Mouse (Mus musculus) G1E (cell line): ENCODE data around the gene Ing1. TPM values are rescaled to one million over a fixed set of nuclear protein-coding genes. Genes with fewer than 3 reads are reported as not detected.
A peak's percentile ranks its signal among the peaks of the same experiment; 100 is the strongest.

ENCODE experiments used
- ATAC-seq: 2 replicates; pipeline ENCODE4 v1.8.0; 2016; ENCODE audit warnings: mild to moderate bottlenecking; ENCODE audit not compliant: insufficient number of reproducible peaks, poor library complexity, low FRiP score, severe bottlenecking; ENCODE audit errors: extremely low read depth
- DNase-seq: peaks from one replicate; pipeline ENCODE4 v3.0.0; 2012; ENCODE audit warnings: low spot score
- H3K27me3 ChIP-seq: 2 replicates; pipeline ENCODE4 v1.6.1; 2012; ENCODE audit warnings: mild to moderate bottlenecking, low read length, inconsistent platforms; ENCODE audit not compliant: insufficient read depth
- H3K36me3 ChIP-seq: replicated peaks from 2 replicates; pipeline ENCODE3; 2012; ENCODE audit warnings: mild to moderate bottlenecking, inconsistent platforms
- H3K4me1 ChIP-seq: 2 replicates; pipeline ENCODE4 v1.6.1; 2012; ENCODE audit warnings: low read depth, low read length, inconsistent platforms, mixed read lengths; ENCODE audit not compliant: insufficient read depth
- H3K4me3 ChIP-seq: 2 replicates; pipeline ENCODE4 v1.5.1; 2012; ENCODE audit warnings: low read depth, mild to moderate bottlenecking, inconsistent platforms, low read length, moderate library complexity, mixed read lengths
- H3K9me3 ChIP-seq: replicated peaks from 2 replicates; pipeline ENCODE4 v1.6.1; 2012; ENCODE audit warnings: inconsistent platforms
- CTCF ChIP-seq: IDR thresholded peaks from 2 replicates; pipeline ENCODE4 v1.5.1; 2012; ENCODE audit warnings: low read depth, low read length, inconsistent platforms, mixed read lengths
- GATA1 ChIP-seq: IDR thresholded peaks from 2 replicates; pipeline ENCODE4 v1.6.1; 2012; ENCODE audit warnings: borderline replicate concordance, low read length, inconsistent platforms, mixed read lengths
- GATA2 ChIP-seq: IDR thresholded peaks from 2 replicates; pipeline ENCODE4 v1.6.1; 2012; ENCODE audit warnings: low read depth, low read length, inconsistent platforms, borderline replicate concordance
- POLR2AphosphoS5 ChIP-seq: IDR thresholded peaks from 2 replicates; pipeline ENCODE4 v1.6.1; 2012; ENCODE audit warnings: low read depth, low read length, inconsistent platforms; ENCODE audit not compliant: insufficient replicate concordance
- TAL1 ChIP-seq: conservative IDR thresholded peaks from 2 replicates; pipeline ENCODE4 v1.6.1; 2012; ENCODE audit warnings: low read depth, low read length, inconsistent platforms, mixed read lengths
- polyA plus RNA-seq: library from polyadenylated mRNA; stranded (reverse); fragments of >175 nt; gene quantifications from 2 replicates; pipeline ENCODE4 v1.2.3, GENCODE M21; 2012
- total RNA-seq, 2 experiments: library from RNA; stranded (forward) in 1 of 2; stranded (reverse) in 1 of 2; fragments of 200-1000 nt in 1 of 2; fragments of >200 nt in 1 of 2; fragmentation: Nextera tagmentation in 1 of 2; gene quantifications; 2 replicates each; pipeline ENCODE4 v1.2.3; 2014 to 2017

Gene Ing1
- total and polyA plus RNA-seq, 3 experiments = 29.7 to 61.5 (median 45.2) TPM

DNA sequence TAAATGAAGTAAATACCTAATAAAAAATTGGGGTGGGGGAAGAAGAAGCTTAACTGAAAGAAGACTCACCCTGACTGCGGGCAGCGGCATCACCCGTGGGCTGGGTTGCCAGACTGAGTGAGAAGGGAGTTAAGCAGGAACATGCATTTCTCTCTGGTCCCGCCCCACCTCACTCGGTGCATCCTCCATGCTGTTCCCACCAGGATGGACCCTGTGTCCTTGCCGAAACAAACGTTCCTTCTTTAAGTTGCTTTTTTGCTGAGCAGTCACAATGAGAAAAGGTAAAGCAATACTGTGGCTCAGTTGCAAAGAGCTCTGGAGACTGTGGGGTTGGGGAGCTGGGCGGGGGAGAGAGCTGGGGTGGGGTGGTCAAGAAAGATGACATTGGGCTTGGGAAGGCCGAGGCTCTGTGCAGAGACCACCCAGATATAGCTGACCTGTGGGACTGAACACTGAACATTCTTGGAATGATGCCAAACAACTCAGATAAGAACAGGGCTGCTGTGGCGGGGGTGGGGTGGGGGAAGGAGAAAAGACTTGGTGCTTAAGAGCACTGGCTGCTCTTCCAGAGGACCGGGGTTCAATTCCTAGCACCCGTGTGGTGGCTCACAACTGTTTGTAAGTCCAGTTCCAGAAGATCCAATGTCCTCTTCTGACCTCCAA lies 38.0 kb downstream of the Ing1 start:
- no peak for ATAC-seq

GRCm38 (mm10) chr8:11600301-11600951 lies 45.1 kb downstream of the Ing1 start:
- H3K4me1 ChIP-seq = peaks cover 7% of the 10 kb centered on the region
- TF ChIP-seq TAL1 (no peak), CTCF (no peak), GATA1 (no peak), GATA2 (no peak), POLR2AphosphoS5 (no peak)
- DNase-seq = no peak
- no peak for ATAC-seq
- H3K9me3 ChIP-seq = peaks cover 7% of the 10 kb centered on the region
- H3K4me3 ChIP-seq = no peak overlapping the region
- peaks cover 29% of the 10 kb centered on the region for H3K27me3 ChIP-seq
- peaks cover 15% of the 10 kb centered on the region for H3K36me3 ChIP-seq

More for the DNA sequence above, 38.0 kb downstream of the Ing1 start:
- TF ChIP-seq GATA2 (no peak), TAL1 (no peak), POLR2AphosphoS5 (no peak), CTCF (no peak)
- peaks cover 58% of the 10 kb centered on the region for H3K27me3 ChIP-seq
- no peaks in the 10 kb centered on the region for H3K36me3 ChIP-seq
- no peak for DNase-seq
- H3K4me1 ChIP-seq = peaks cover 5% of the 10 kb centered on the region; the same call in 1 of the 2 replicates
- no peak overlapping the region for H3K4me3 ChIP-seq
- peaks cover 4% of the 10 kb centered on the region; the same call in 1 of the 2 replicates for H3K9me3 ChIP-seq

DNA sequence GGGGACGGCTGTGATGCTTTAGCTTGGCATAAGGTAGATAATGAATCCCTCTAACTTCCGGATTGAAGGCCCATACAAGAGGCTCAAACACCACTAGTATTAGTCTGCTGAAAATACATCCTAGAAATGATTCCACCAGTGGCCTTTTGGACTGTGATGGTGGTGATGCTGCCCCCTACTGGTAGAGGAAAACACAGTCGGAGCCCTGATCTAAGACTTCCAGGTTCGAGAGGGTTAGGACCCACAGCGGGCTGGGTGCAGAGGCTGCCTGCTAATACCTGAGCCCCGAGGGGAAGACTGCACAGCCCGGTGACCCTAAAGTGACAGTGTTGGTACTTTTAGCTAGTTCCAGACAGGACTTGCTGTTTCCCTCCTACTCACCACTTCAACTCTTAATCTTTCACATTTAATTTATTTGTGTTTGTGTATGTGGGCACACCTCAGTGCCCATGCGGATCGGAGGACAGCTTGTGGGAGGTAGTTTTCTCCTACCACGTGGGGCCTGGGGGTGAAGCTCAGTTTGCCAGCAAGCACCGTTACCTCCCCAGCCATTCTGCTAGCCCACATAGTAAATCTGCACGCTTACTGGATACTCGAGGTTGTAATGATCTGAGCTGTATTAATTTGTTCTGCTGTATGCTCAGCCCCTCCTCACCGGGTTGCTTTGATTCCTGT lies 46.8 kb downstream of the Ing1 start:
- Histone ChIP-seq H3K9me3 (peaks cover 11% of the 10 kb centered on the region), H3K4me1 (peaks cover 7% of the 10 kb centered on the region), H3K4me3 (no peak overlapping the region), H3K36me3 (peaks cover 21% of the 10 kb centered on the region), H3K27me3 (peaks cover 16% of the 10 kb centered on the region)
- ATAC-seq (peak; percentile 4; the same call in 1 of the 2 replicates), DNase-seq (peak; percentile 53)
- TF ChIP-seq CTCF (peak; percentile 54), GATA1 (no peak), TAL1 (no peak), POLR2AphosphoS5 (no peak)

DNA sequence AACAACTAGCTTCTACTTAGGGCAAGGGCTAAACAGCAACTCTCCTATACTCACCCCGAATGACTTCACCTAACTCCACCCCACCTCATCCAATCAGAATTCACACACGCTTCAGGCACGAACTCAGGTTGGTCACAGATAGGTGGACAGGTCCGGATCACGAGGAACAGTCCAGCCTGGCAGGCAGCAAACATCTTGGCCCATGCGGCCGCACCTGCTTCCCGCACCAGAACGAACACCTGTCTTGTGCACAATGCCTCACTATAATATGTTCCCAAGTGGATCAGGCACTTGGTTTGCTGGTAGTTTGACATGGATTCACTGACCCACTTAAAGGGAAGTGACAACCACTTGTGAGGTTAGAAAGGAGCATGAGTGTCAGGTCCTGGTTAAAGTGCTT lies 53.5 kb downstream of the Ing1 start:
- Histone ChIP-seq H3K4me1 (0 out of 2 replicates have a peak, but pooled peaks cover 2% of the 10 kb centered on the region), H3K36me3 (peaks cover 78% of the 10 kb centered on the region), H3K4me3 (no peak overlapping the region), H3K27me3 (no peaks in the 10 kb centered on the region), H3K9me3 (peaks cover 38% of the 10 kb centered on the region)
- ATAC-seq = no peak
- no peak for DNase-seq
- no peak for TF ChIP-seq CTCF
- TF ChIP-seq POLR2AphosphoS5 = no peak
- TF ChIP-seq TAL1 = no peak
- TF ChIP-seq GATA1 = no peak
- no peak for TF ChIP-seq GATA2

Other genes starting within 250 kb of the Ing1 start
- gene Col4a2, start 242.8 kb upstream of the Ing1 start, total RNA-seq (2014; fragmentation: Nextera tagmentation) = not detected in 2 replicates
- gene Col4a2, start 242.8 kb upstream of the Ing1 start, total RNA-seq (2017) = 0.05 and 0.06 TPM in 2 replicates
- gene Col4a2, start 242.8 kb upstream of the Ing1 start, polyA plus RNA-seq = not detected in 2 replicates
- not detected in 2 replicates for gene Col4a1, start 242.7 kb upstream of the Ing1 start, total RNA-seq (2014; fragmentation: Nextera tagmentation)
- gene Col4a1, start 242.7 kb upstream of the Ing1 start, total RNA-seq (2017) = 0.05 TPM in 1 of 2 replicates, not detected in the other
- gene Col4a1, start 242.7 kb upstream of the Ing1 start, polyA plus RNA-seq = not detected in 2 replicates
- gene Rab20, start 76.9 kb upstream of the Ing1 start, total RNA-seq (2014; fragmentation: Nextera tagmentation) = not detected in 2 replicates
- gene Rab20, start 76.9 kb upstream of the Ing1 start, total RNA-seq (2017) = not detected in 2 replicates
- gene Rab20, start 76.9 kb upstream of the Ing1 start, polyA plus RNA-seq = not detected in 2 replicates
- gene Naxd, start 58.1 kb upstream of the Ing1 start, total RNA-seq (2014; fragmentation: Nextera tagmentation) = 63.0 and 78.6 TPM in 2 replicates
- 56.3 and 65.8 TPM in 2 replicates for gene Naxd, start 58.1 kb upstream of the Ing1 start, total RNA-seq (2017)
- gene Naxd, start 58.1 kb upstream of the Ing1 start, polyA plus RNA-seq = 38.2 and 46.5 TPM in 2 replicates
- 25.7 and 31.8 TPM in 2 replicates for gene Cars2, start 4.8 kb upstream of the Ing1 start, total RNA-seq (2014; fragmentation: Nextera tagmentation)
- 47.4 and 57.9 TPM in 2 replicates for gene Cars2, start 4.8 kb upstream of the Ing1 start, total RNA-seq (2017)
- gene Cars2, start 4.8 kb upstream of the Ing1 start, polyA plus RNA-seq = 34.7 and 53.4 TPM in 2 replicates
- gene Ankrd10, start 80.2 kb downstream of the Ing1 start, total RNA-seq (2014; fragmentation: Nextera tagmentation) = 71.8 TPM in 2 replicates
- 72.0 and 80.6 TPM in 2 replicates for gene Ankrd10, start 80.2 kb downstream of the Ing1 start, total RNA-seq (2017)
- gene Ankrd10, start 80.2 kb downstream of the Ing1 start, polyA plus RNA-seq = 53.4 and 69.1 TPM in 2 replicates
- not detected in 2 replicates for gene 1700016D06Rik, start 145.5 kb downstream of the Ing1 start, total RNA-seq (2014; fragmentation: Nextera tagmentation)
- gene 1700016D06Rik, start 145.5 kb downstream of the Ing1 start, total RNA-seq (2017) = 0.22 TPM in 1 of 2 replicates, not detected in the other
- not detected in 2 replicates for gene 1700016D06Rik, start 145.5 kb downstream of the Ing1 start, polyA plus RNA-seq
- gene Arhgef7, start 172.2 kb downstream of the Ing1 start, total RNA-seq (2014; fragmentation: Nextera tagmentation) = 27.8 and 39.6 TPM in 2 replicates
- 13.5 and 14.7 TPM in 2 replicates for gene Arhgef7, start 172.2 kb downstream of the Ing1 start, total RNA-seq (2017)
- 21.5 and 23.8 TPM in 2 replicates for gene Arhgef7, start 172.2 kb downstream of the Ing1 start, polyA plus RNA-seq